Mouse (Mus musculus): ENCODE data around the gene Cenpu. TPM values are rescaled to one million over a fixed set of nuclear protein-coding genes. Genes with fewer than 3 reads are reported as not detected.

Gene Cenpu
- polyA plus RNA-seq, 1 experiment from 2014 or later, result 18.6 TPM

- WGBS (ENCODE audit: missing documents), result 98% methylated on average over 9 of the region's 9 CpGs
- Histone ChIP-seq H3K27ac (no peak overlapping the region), H3K36me3 (ENCODE audit: inconsistent target) (no peaks in the 10 kb centered on the region), H3K79me2 (ENCODE audit: inconsistent target) (peaks cover 99% of the 10 kb centered on the region; the same call in 1 of the 2 replicates), H3K4me3 (ENCODE audit: inconsistent target) (no peak overlapping the region)
Measured at GRCm38 (mm10) chr8:46622446-46623270, 70.8 kb downstream of the Cenpu start.

GRCm38 (mm10) chr8:46625166-46625565 is 73.3 kb downstream of the Cenpu start:
- peaks cover under 1% of the 10 kb centered on the region; the same call in 1 of the 2 replicates for H3K36me3 ChIP-seq (ENCODE audit: inconsistent target)
- H3K27ac ChIP-seq, result no peak overlapping the region
- no CpG with 5 or more reads among the region's 1 CpGs for WGBS (ENCODE audit: missing documents)
- H3K4me3 ChIP-seq (ENCODE audit: inconsistent target), result no peak overlapping the region
- H3K79me2 ChIP-seq (ENCODE audit: inconsistent target), result peaks cover 74% of the 10 kb centered on the region; the same call in 1 of the 2 replicates

- no peak overlapping the region for H3K4me3 ChIP-seq (ENCODE audit: inconsistent target)
- H3K79me2 ChIP-seq (ENCODE audit: inconsistent target), result peaks cover 59% of the 10 kb centered on the region; the same call in 1 of the 2 replicates
- 98% methylated on average over 5 of the region's 5 CpGs for WGBS (ENCODE audit: missing documents)
- H3K36me3 ChIP-seq (ENCODE audit: inconsistent target), result peaks cover 4% of the 10 kb centered on the region; the same call in 1 of the 2 replicates
- no peak overlapping the region for H3K27ac ChIP-seq
Measured at GRCm38 (mm10) chr8:46626642-46627041, 74.8 kb downstream of the Cenpu start.

GRCm38 (mm10) chr8:46627881-46628280 is 76.1 kb downstream of the Cenpu start:
- no peak overlapping the region for H3K27ac ChIP-seq
- H3K79me2 ChIP-seq (ENCODE audit: inconsistent target), result peaks cover 47% of the 10 kb centered on the region; the same call in 1 of the 2 replicates
- H3K36me3 ChIP-seq (ENCODE audit: inconsistent target), result peaks cover 14% of the 10 kb centered on the region; the same call in 1 of the 2 replicates
- 52% methylated on average over 7 of the region's 7 CpGs for WGBS (ENCODE audit: missing documents)
- no peak overlapping the region for H3K4me3 ChIP-seq (ENCODE audit: inconsistent target)

GRCm38 (mm10) chr8:46628645-46629044 is 76.8 kb downstream of the Cenpu start:
- Histone ChIP-seq H3K4me3 (ENCODE audit: inconsistent target) (no peak overlapping the region), H3K36me3 (ENCODE audit: inconsistent target) (peaks cover 21% of the 10 kb centered on the region; the same call in 1 of the 2 replicates), H3K27ac (no peak overlapping the region), H3K79me2 (ENCODE audit: inconsistent target) (peaks cover 39% of the 10 kb centered on the region; the same call in 1 of the 2 replicates)
- 100% methylated on average over 1 of the region's 1 CpGs for WGBS (ENCODE audit: missing documents)

Other genes starting within 250 kb of the Cenpu start
- 17.4 to 22.9 TPM (median 20.4 TPM) in 3 replicates for gene Acsl1, start 81.0 kb upstream of the Cenpu start, polyA plus RNA-seq (2018)
- 7.1 to 10.2 TPM (median 9.5 TPM) in 3 replicates for gene Primpol, start 65.2 kb downstream of the Cenpu start, polyA plus RNA-seq (2018)
- gene Casp3, start 65.3 kb downstream of the Cenpu start, polyA plus RNA-seq (2018), result 28.5 to 32.4 TPM (median 32.2 TPM) in 3 replicates
- gene Irf2, start 187.7 kb downstream of the Cenpu start, polyA plus RNA-seq (2018), result 57.1 to 103 TPM (median 64.5 TPM) in 3 replicates

All from macrophage (primary cell).